Mouse (Mus musculus): Measurements from ENCODE around the gene Ddah1. TPM values are rescaled to one million over a fixed set of nuclear protein-coding genes. Genes with fewer than 3 reads are reported as not detected.

The Ddah1 gene
- polyA plus RNA-seq, 1 experiment from 2014 or later = 71.2 TPM

DNA sequence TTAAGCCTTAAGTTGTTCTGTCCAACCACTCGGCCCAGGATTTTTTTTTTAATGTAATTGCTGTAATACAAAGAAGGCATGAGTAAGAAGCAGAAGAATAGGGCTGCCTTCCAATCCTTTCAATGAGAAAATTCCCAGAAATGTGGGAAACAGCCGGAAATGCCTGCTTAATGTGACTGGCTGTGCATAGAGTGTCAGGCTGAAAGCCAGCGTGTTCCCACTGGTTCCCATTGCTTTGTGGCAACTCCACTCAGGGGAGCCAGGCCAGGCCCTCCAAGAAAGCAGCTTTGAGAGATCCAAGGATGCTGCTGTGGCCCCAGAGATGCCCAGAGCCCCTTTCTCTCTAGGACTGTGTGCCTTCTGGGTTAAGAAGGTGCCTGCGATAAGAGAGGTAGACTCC lies 126.9 kb downstream of the Ddah1 start:
- Histone ChIP-seq H3K27me3 (ENCODE audit: control insufficient read depth, insufficient read depth, low read length) (no peaks in the 10 kb centered on the region), H3K36me3 (ENCODE audit: control insufficient read depth, insufficient read depth, low read length) (no peaks in the 10 kb centered on the region), H3K9ac (ENCODE audit: low read length) (peak overlapping the region; percentile 20; the same call in 1 of the 2 replicates), H3K4me2 (ENCODE audit: low read depth, low read length, severe bottlenecking) (no peak overlapping the region), H3K4me3 (ENCODE audit: low read depth, low read length) (no peak overlapping the region), H3K27ac (ENCODE audit: low read depth, low read length) (peak overlapping the region; percentile 72), H3K4me1 (replicated peaks; ENCODE audit: control insufficient read depth, insufficient read depth, low read length) (peaks cover 9% of the 10 kb centered on the region), H3K9me3 (ENCODE audit: control insufficient read depth, low read length) (no peaks in the 10 kb centered on the region)
- ATAC-seq (replicated peaks; ENCODE audit: low FRiP score) (no peak), DNase-seq (ENCODE audit: low spot score) (no peak)
- WGBS = 47% methylated on average over 4 of the region's 4 CpGs

DNA sequence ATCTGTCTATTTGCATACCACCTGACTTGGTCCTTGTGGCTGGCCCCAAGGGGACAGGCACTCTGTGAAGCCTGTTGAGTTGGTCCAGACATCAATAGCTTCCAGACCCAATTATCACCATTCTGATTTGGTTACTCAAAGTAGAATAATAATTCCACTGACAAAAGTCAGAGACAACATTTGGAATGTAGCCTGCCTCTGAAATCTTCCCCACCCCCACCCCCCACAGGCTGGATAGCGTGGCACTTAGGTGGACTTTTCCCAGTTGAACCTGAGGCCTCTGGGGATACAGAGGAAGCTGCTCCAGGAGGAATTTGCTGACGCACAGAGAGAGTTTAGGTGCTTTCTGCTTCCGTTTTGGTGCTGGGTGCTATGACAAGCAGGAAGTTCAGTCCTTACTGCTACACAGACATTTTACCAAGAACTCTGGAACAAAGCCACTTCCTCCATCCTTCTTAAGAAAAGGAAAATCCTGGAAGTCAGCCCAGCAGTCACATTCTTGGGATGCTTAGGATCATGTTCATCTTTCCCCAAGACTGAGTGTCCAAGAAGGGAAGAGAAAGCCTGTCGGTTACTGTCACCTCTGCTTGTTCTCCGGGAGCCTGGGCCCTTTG lies 127.5 kb downstream of the Ddah1 start:
- Histone ChIP-seq H3K4me3 (ENCODE audit: low read depth, low read length) (no peak overlapping the region), H3K36me3 (ENCODE audit: control insufficient read depth, insufficient read depth, low read length) (no peaks in the 10 kb centered on the region), H3K27ac (ENCODE audit: low read depth, low read length) (peak overlapping the region; percentile 72), H3K9ac (ENCODE audit: low read length) (peak overlapping the region; percentile 20; the same call in 1 of the 2 replicates), H3K4me1 (replicated peaks; ENCODE audit: control insufficient read depth, insufficient read depth, low read length) (peaks cover 14% of the 10 kb centered on the region), H3K4me2 (ENCODE audit: low read depth, low read length, severe bottlenecking) (no peak overlapping the region), H3K9me3 (ENCODE audit: control insufficient read depth, low read length) (no peaks in the 10 kb centered on the region), H3K27me3 (ENCODE audit: control insufficient read depth, insufficient read depth, low read length) (no peaks in the 10 kb centered on the region)
- WGBS = 73% methylated on average over 5 of the region's 5 CpGs
- DNase-seq (ENCODE audit: low spot score) (no peak), ATAC-seq (replicated peaks; ENCODE audit: low FRiP score) (no peak)

DNA sequence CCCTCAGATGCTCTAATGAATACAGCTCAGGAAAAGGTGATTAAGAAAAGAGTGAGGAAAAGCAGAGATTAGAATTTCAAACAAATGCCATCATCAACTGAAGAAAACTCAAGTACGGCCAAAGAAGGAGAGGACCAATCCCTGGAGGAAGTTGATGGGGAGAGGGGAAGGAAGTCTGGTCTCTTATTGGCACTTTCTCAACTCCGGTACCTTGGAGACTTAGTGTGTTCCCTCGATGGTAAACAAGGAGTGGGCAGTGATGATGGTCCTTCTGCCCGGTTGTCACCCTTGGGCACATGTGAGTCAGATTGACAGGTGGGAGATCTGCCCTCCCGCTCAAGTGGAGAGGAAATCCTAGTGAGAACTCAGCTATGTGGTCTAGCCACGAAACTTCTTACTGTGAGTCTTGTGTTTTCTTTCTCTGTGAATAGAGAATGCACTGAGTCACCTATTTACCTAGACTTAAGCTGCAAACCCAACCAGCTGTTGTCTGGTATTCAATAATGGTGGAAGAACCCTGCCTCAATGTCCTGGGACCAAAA lies 129.0 kb downstream of the Ddah1 start:
- H3K27me3 ChIP-seq (ENCODE audit: control insufficient read depth, insufficient read depth, low read length) = no peaks in the 10 kb centered on the region
- no peaks in the 10 kb centered on the region for H3K9me3 ChIP-seq (ENCODE audit: control insufficient read depth, low read length)
- peaks cover 19% of the 10 kb centered on the region for H3K4me1 ChIP-seq (replicated peaks; ENCODE audit: control insufficient read depth, insufficient read depth, low read length)
- no peak overlapping the region for H3K4me2 ChIP-seq (ENCODE audit: low read depth, low read length, severe bottlenecking)
- WGBS = 91% methylated on average over 6 of the region's 6 CpGs
- ATAC-seq (replicated peaks; ENCODE audit: low FRiP score) (no peak), DNase-seq (ENCODE audit: low spot score) (no peak)
- no peak overlapping the region for H3K27ac ChIP-seq (ENCODE audit: low read depth, low read length)
- H3K4me3 ChIP-seq (ENCODE audit: low read depth, low read length) = no peak overlapping the region
- H3K36me3 ChIP-seq (ENCODE audit: control insufficient read depth, insufficient read depth, low read length) = no peaks in the 10 kb centered on the region
- no peak overlapping the region for H3K9ac ChIP-seq (ENCODE audit: low read length)

DNA sequence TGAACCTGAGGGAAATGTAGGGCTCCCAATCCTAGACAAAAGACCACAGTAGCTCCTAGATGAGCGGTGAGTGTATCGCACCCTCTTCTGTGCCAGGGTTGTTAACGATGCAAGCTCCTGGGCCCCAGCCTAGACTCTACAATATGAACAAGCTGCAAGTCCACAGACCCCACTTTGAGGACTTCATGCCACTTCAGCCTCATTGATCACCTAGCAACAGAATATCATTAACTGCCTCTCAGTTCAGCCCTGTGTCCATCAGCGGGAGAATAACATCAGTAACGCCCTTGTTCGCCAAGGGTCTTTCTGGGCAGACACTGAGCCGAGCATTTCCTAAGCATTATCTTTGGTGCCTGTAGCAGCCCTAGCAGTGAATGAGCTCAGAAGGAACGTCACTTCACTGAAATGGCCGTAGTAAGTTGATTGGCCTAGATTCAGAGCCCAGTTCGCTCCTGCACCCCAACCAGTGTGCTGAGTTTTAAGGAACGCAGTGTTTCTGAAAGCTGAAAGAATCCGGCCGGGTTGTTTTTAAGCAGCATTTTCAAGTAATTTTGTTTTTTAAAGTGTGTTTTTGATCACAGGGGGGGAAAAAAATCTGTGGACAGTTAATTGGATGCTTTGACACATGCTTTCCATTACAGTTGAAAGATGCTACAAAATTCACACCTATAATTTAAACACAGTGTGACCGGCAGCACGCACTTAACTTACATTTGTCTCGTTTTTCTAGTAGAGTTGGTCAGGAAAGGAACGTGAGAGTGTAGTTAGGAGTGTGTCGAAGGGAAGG lies 132.1 kb downstream of the Ddah1 start:
- DNase-seq (ENCODE audit: low spot score) = peak; percentile 68
- Histone ChIP-seq H3K9me3 (ENCODE audit: control insufficient read depth, low read length) (no peaks in the 10 kb centered on the region), H3K4me2 (ENCODE audit: low read depth, low read length, severe bottlenecking) (no peak overlapping the region), H3K27me3 (ENCODE audit: control insufficient read depth, insufficient read depth, low read length) (no peaks in the 10 kb centered on the region), H3K4me1 (replicated peaks; ENCODE audit: control insufficient read depth, insufficient read depth, low read length) (peaks cover 18% of the 10 kb centered on the region), H3K9ac (ENCODE audit: low read length) (peak overlapping the region; percentile 30; the same call in 1 of the 2 replicates), H3K27ac (ENCODE audit: low read depth, low read length) (peak overlapping the region; percentile 87), H3K36me3 (ENCODE audit: control insufficient read depth, insufficient read depth, low read length) (no peaks in the 10 kb centered on the region), H3K4me3 (ENCODE audit: low read depth, low read length) (no peak overlapping the region; the same call in 1 of the 2 replicates)
- ATAC-seq (replicated peaks; ENCODE audit: low FRiP score) = peak; percentile 95
- 46% methylated on average over 18 of the region's 18 CpGs for WGBS

DNA sequence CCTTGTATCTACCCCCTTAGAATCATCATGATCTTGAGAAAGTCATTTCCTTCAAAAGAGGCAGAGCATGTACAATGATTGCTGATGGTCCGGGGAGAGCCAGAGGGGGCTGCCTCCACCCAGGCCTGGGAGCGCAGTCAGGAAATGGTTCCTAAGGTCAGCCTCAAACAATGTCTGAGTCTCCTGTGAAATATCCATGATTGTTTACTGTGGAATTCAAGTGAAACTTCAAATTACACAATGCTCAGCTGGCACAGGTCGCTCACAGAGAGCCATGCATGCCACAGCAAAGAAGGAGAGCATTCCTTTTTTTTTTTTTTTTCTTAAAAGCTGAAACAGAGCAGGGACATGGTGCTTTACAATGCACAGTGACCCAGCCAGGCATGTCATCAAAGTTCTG lies 134.0 kb downstream of the Ddah1 start:
- no peak overlapping the region for H3K4me3 ChIP-seq (ENCODE audit: low read depth, low read length)
- H3K9ac ChIP-seq (ENCODE audit: low read length) = no peak overlapping the region
- H3K27ac ChIP-seq (ENCODE audit: low read depth, low read length) = no peak overlapping the region
- ATAC-seq (replicated peaks; ENCODE audit: low FRiP score) (no peak), DNase-seq (ENCODE audit: low spot score) (no peak)
- no peak overlapping the region for H3K4me2 ChIP-seq (ENCODE audit: low read depth, low read length, severe bottlenecking)
- H3K4me1 ChIP-seq (replicated peaks; ENCODE audit: control insufficient read depth, insufficient read depth, low read length) = peaks cover 11% of the 10 kb centered on the region
- whole genome bisulfite sequencing = 86% methylated on average over 3 of the region's 3 CpGs
- no peaks in the 10 kb centered on the region for H3K27me3 ChIP-seq (ENCODE audit: control insufficient read depth, insufficient read depth, low read length)
- H3K9me3 ChIP-seq (ENCODE audit: control insufficient read depth, low read length) = no peaks in the 10 kb centered on the region
- no peaks in the 10 kb centered on the region for H3K36me3 ChIP-seq (ENCODE audit: control insufficient read depth, insufficient read depth, low read length)

DNA sequence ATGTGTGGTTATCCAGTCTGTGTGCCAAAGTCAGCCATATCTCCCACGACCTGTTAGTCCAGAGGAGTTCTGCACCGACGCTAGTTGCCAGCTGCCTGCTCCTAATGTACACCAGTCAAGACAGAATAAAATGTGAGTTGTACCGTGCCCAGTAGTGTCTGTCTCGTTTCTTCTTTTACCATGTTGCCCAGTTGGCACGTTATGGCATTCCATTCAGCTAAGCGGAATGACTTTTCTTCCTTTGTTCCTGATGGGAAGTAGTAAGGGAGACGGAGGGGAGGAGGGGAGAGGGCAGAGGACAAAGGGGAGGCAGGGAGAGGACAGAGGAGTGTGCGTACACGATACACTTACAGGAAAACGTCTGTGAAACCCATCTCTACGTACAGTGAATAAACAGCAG lies 135.7 kb downstream of the Ddah1 start:
- H3K27ac ChIP-seq (ENCODE audit: low read depth, low read length) = no peak overlapping the region
- no peak overlapping the region for H3K4me3 ChIP-seq (ENCODE audit: low read depth, low read length)

DNA sequence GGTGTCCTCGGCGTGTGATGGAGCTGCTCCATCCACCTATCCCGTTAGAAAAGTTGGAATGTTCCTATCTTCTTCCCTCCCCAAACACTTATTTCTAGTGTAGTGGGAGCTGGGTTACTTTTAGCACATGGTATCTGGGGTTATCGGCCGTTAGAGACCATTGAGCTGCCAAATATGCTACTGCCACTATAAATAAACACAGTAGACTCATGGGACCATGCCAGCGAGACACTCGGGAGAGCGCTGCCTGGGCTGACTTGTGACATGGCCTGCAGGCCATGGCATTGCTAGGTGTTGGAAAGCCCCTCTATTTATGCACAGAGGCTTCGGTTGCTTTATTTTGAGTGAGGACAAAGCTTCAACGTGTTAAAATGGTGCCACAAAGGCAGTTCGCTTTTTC lies 139.3 kb downstream of the Ddah1 start:
- no peak overlapping the region for H3K4me3 ChIP-seq (ENCODE audit: low read depth, low read length)
- ATAC-seq (replicated peaks; ENCODE audit: low FRiP score) (no peak), DNase-seq (ENCODE audit: low spot score) (no peak)
- H3K36me3 ChIP-seq (ENCODE audit: control insufficient read depth, insufficient read depth, low read length) = no peaks in the 10 kb centered on the region
- no peak overlapping the region for H3K9ac ChIP-seq (ENCODE audit: low read length)
- H3K4me1 ChIP-seq (replicated peaks; ENCODE audit: control insufficient read depth, insufficient read depth, low read length) = no peaks in the 10 kb centered on the region
- WGBS = 92% methylated on average over 11 of the region's 11 CpGs
- no peak overlapping the region for H3K4me2 ChIP-seq (ENCODE audit: low read depth, low read length, severe bottlenecking)
- H3K9me3 ChIP-seq (ENCODE audit: control insufficient read depth, low read length) = no peaks in the 10 kb centered on the region
- no peaks in the 10 kb centered on the region for H3K27me3 ChIP-seq (ENCODE audit: control insufficient read depth, insufficient read depth, low read length)
- no peak overlapping the region for H3K27ac ChIP-seq (ENCODE audit: low read depth, low read length)

More for the DNA sequence above, 135.7 kb downstream of the Ddah1 start:
- ATAC-seq (replicated peaks; ENCODE audit: low FRiP score) (no peak), DNase-seq (ENCODE audit: low spot score) (no peak)
- H3K4me2 ChIP-seq (ENCODE audit: low read depth, low read length, severe bottlenecking) = no peak overlapping the region
- H3K9ac ChIP-seq (ENCODE audit: low read length) = no peak overlapping the region
- H3K4me1 ChIP-seq (replicated peaks; ENCODE audit: control insufficient read depth, insufficient read depth, low read length) = peaks cover 11% of the 10 kb centered on the region
- H3K36me3 ChIP-seq (ENCODE audit: control insufficient read depth, insufficient read depth, low read length) = no peaks in the 10 kb centered on the region
- 79% methylated on average over 12 of the region's 12 CpGs for WGBS
- H3K9me3 ChIP-seq (ENCODE audit: control insufficient read depth, low read length) = no peaks in the 10 kb centered on the region
- H3K27me3 ChIP-seq (ENCODE audit: control insufficient read depth, insufficient read depth, low read length) = no peaks in the 10 kb centered on the region

DNA sequence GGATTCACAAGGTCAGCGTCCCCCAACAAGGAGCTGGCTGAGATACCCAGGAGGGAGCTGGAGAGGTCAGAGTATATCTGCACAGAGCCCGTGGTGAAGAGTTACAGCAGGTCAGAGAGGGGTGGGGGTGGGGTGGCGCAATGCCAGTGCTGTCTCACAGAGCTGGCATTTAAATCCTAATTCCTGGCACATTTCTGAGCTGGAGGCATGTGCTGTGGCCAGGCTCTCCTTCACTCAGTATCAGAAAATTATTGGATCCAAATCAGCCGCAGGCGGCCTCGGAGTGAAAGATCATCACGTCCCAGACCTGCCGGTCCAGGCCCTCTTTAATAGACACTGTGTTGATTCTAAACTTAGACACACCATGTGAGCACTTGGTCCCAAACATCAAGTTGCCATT lies 141.4 kb downstream of the Ddah1 start:
- Histone ChIP-seq H3K4me3 (ENCODE audit: low read depth, low read length) (no peak overlapping the region), H3K9me3 (ENCODE audit: control insufficient read depth, low read length) (no peaks in the 10 kb centered on the region), H3K27me3 (ENCODE audit: control insufficient read depth, insufficient read depth, low read length) (no peaks in the 10 kb centered on the region), H3K27ac (ENCODE audit: low read depth, low read length) (no peak overlapping the region), H3K9ac (ENCODE audit: low read length) (no peak overlapping the region), H3K4me2 (ENCODE audit: low read depth, low read length, severe bottlenecking) (no peak overlapping the region), H3K36me3 (ENCODE audit: control insufficient read depth, insufficient read depth, low read length) (no peaks in the 10 kb centered on the region), H3K4me1 (replicated peaks; ENCODE audit: control insufficient read depth, insufficient read depth, low read length) (0 out of 2 replicates have a peak, but pooled peaks cover 1% of the 10 kb centered on the region)
- WGBS = 93% methylated on average over 8 of the region's 8 CpGs
- ATAC-seq (replicated peaks; ENCODE audit: low FRiP score) (no peak), DNase-seq (ENCODE audit: low spot score) (no peak)

All from forebrain, embryonic 11.5 days (tissue).